Mouse (Mus musculus): ENCODE measurements at regions not wholly inside any gene's neighbourhood (a gene's known extent, or its start where the extent isn't known, plus 50 kb on each side); places are given as distances from the start of the nearest gene placed in this dataset.
A peak's percentile ranks its signal among the peaks of the same experiment; 100 is the strongest.

DNA sequence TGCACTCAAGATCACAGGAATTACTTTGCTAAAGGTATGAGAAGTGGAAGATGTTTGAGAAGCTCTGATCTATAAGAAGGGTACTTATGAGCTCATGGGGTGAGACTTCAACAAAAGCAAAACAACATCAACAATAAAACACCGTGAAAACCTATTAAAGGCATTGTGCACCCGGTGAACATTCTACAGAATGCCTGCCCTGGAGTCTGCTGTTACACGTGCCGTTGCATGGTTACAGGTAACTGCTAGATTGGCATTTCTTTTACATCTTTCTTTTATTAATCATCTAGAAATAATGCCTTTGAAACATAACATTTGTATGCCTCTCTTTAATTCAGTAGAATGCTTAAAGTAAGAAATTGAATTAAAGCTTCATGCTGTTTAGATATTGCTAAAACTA, 661.0 kb downstream of the Pcdh18 start:
- 69% methylated on average over 4 of the region's 4 CpGs for WGBS (ENCODE audit: insufficient replicate concordance)
- H3K27ac ChIP-seq (ENCODE audit: low read depth): no peak overlapping the region
- ATAC-seq (no peak), DNase-seq (no peak)
- H3K36me3 ChIP-seq (replicated peaks; ENCODE audit: insufficient read depth, low read length): no peaks in the 10 kb centered on the region
- H3K27me3 ChIP-seq (ENCODE audit: insufficient read depth, low read length): no peaks in the 10 kb centered on the region
- H3K4me3 ChIP-seq (ENCODE audit: low read depth, low read length): no peak overlapping the region
- no peak overlapping the region for H3K9ac ChIP-seq (replicated peaks)
- no peak for TF ChIP-seq EP300 (IDR thresholded peaks at IDR 0.05; ENCODE audit: low read depth)
- TF ChIP-seq CTCF (IDR thresholded peaks at IDR 0.05; ENCODE audit: low read depth): no peak
- no peaks in the 10 kb centered on the region for H3K9me3 ChIP-seq (ENCODE audit: low read length)
- no peaks in the 10 kb centered on the region for H3K4me1 ChIP-seq (ENCODE audit: insufficient read depth)
- no peak overlapping the region for H3K4me2 ChIP-seq (ENCODE audit: low read depth, low read length)

DNA sequence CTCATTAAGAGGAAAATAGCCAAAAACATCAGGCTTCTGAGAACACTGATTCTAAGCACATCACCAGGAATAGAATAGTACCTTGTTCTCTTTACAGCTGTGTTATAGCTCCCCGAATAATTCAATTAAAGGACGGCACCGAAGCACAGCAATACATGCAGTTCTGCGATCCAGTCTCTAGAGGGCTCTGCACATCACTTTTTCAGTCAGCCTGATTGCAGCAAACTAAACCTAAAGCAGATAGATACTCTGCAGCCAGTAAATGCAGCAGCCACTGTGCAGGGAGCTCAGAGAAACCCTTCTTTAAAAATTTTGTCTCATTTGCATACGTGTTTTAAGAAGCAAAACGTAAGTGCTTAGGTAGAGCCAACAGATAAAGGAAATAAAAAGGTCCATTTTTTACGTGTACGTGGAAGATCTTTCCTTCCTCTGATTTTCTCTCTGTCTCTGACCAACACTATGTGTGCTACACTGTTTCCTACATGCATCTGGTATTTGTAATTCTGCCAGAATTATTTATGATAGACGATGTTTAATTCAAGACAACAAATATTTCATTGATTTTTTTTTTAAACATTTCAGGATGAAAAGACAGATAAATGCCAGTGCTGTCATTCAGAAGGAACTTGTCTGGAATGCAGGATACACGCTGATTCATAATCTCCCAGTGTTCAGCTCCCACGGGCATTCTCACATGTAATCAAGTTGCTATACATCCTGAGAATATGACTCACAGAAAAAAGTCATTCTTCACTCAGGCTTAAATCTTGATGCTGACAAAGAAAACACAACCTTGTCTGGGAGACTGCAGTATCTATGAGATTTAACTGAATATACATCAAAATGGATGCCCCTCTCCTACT, 663.1 kb downstream of the Pcdh18 start:
- Histone ChIP-seq H3K4me2 (ENCODE audit: low read depth, low read length) (no peak overlapping the region), H3K27ac (ENCODE audit: low read depth) (no peak overlapping the region), H3K36me3 (replicated peaks; ENCODE audit: insufficient read depth, low read length) (no peaks in the 10 kb centered on the region), H3K9ac (replicated peaks) (no peak overlapping the region), H3K9me3 (ENCODE audit: low read length) (no peaks in the 10 kb centered on the region), H3K4me3 (ENCODE audit: low read depth, low read length) (no peak overlapping the region), H3K4me1 (ENCODE audit: insufficient read depth) (no peaks in the 10 kb centered on the region), H3K27me3 (ENCODE audit: insufficient read depth, low read length) (no peaks in the 10 kb centered on the region)
- DNase-seq (peak; percentile 20), ATAC-seq (no peak)
- TF ChIP-seq EP300 (IDR thresholded peaks at IDR 0.05; ENCODE audit: low read depth): no peak
- peak; percentile 68 for TF ChIP-seq CTCF (IDR thresholded peaks at IDR 0.05; ENCODE audit: low read depth)
- WGBS (ENCODE audit: insufficient replicate concordance): 36% methylated on average over 11 of the region's 11 CpGs

DNA sequence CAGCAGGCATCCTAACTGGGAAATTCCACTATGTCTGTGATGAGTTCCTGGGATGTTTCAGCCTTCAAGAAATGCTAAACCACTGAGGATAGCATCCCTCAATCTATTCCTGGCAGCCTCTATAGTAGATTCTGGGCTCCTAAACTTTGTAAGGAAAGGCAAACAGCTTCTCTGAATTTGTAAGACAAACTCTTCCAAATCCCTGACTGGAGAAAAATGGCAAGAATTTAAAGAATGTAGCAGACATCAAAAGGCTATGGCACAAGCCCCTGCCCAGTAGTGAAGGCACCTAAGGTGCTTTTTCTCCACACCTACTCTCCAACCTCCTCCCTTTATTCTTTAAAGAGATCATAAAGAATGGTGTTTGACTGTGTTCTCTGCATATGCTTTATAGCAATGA, 688.3 kb downstream of the Pcdh18 start:
- no peak overlapping the region for H3K4me3 ChIP-seq (ENCODE audit: low read depth, low read length)
- no peak overlapping the region for H3K27ac ChIP-seq (ENCODE audit: low read depth)
- H3K27me3 ChIP-seq (ENCODE audit: insufficient read depth, low read length): no peaks in the 10 kb centered on the region
- no peak for TF ChIP-seq CTCF (IDR thresholded peaks at IDR 0.05; ENCODE audit: low read depth)
- no peak for TF ChIP-seq EP300 (IDR thresholded peaks at IDR 0.05; ENCODE audit: low read depth)
- ATAC-seq: no peak
- H3K4me1 ChIP-seq (ENCODE audit: insufficient read depth): no peaks in the 10 kb centered on the region
- H3K4me2 ChIP-seq (ENCODE audit: low read depth, low read length): no peak overlapping the region
- H3K36me3 ChIP-seq (replicated peaks; ENCODE audit: insufficient read depth, low read length): no peaks in the 10 kb centered on the region
- DNase-seq: no peak
- no peaks in the 10 kb centered on the region for H3K9me3 ChIP-seq (ENCODE audit: low read length)
- no peak overlapping the region for H3K9ac ChIP-seq (replicated peaks)

DNA sequence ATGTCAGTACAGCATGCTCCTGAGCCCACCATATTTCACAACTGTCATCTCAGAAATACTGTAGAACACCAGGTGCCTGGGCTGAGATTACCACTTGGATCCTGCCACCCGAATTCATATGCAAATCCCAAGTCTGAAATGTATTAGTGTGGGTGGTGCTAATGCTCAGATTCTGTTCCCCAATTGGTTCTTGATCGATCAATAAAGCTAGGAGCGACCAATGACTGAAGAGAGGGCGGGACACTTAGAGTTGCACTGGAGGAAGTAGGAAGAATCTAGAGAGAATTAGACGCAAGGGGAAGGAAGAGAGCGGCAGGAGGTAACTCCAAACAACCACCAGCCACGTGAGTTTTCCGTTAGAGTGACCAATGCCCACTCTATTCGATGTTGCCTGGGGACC, 695.0 kb downstream of the Pcdh18 start:
- Histone ChIP-seq H3K9ac (replicated peaks) (no peak overlapping the region), H3K9me3 (ENCODE audit: low read length) (no peaks in the 10 kb centered on the region), H3K4me2 (ENCODE audit: low read depth, low read length) (no peak overlapping the region), H3K4me1 (ENCODE audit: insufficient read depth) (no peaks in the 10 kb centered on the region), H3K4me3 (ENCODE audit: low read depth, low read length) (no peak overlapping the region), H3K36me3 (replicated peaks; ENCODE audit: insufficient read depth, low read length) (no peaks in the 10 kb centered on the region), H3K27ac (ENCODE audit: low read depth) (no peak overlapping the region), H3K27me3 (ENCODE audit: insufficient read depth, low read length) (no peaks in the 10 kb centered on the region)
- TF ChIP-seq EP300 (IDR thresholded peaks at IDR 0.05; ENCODE audit: low read depth) (no peak), CTCF (IDR thresholded peaks at IDR 0.05; ENCODE audit: low read depth) (no peak)
- no peak for ATAC-seq
- no peak for DNase-seq
- WGBS (ENCODE audit: insufficient replicate concordance): 66% methylated on average over 9 of the region's 9 CpGs

DNA sequence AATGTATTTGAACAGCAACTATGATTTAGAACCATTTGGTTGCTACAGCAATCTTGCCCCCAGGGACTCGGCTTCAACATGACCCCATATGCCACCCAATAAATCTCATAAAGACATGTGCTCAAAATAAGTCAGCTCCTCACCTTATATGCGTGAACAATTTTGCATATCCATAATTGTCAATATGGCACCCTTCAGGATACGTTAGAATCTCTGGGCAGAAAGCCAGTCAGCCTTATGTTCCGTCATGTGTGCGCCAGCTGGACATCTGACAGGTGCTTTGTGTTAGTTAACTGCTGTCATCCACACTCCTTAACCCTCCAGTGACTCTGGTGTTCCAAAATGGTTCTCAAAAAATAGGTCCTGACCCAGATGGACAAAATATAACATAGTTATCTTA, 724.1 kb downstream of the Pcdh18 start:
- Histone ChIP-seq H3K4me1 (ENCODE audit: insufficient read depth) (no peaks in the 10 kb centered on the region), H3K27ac (ENCODE audit: low read depth) (no peak overlapping the region), H3K27me3 (ENCODE audit: insufficient read depth, low read length) (no peaks in the 10 kb centered on the region), H3K4me2 (ENCODE audit: low read depth, low read length) (no peak overlapping the region), H3K9ac (replicated peaks) (no peak overlapping the region), H3K4me3 (ENCODE audit: low read depth, low read length) (no peak overlapping the region), H3K36me3 (replicated peaks; ENCODE audit: insufficient read depth, low read length) (no peaks in the 10 kb centered on the region), H3K9me3 (ENCODE audit: low read length) (no peaks in the 10 kb centered on the region)
- TF ChIP-seq EP300 (IDR thresholded peaks at IDR 0.05; ENCODE audit: low read depth): no peak
- TF ChIP-seq CTCF (IDR thresholded peaks at IDR 0.05; ENCODE audit: low read depth): no peak
- 67% methylated on average over 5 of the region's 5 CpGs for WGBS (ENCODE audit: insufficient replicate concordance)
- ATAC-seq (no peak), DNase-seq (no peak)

DNA sequence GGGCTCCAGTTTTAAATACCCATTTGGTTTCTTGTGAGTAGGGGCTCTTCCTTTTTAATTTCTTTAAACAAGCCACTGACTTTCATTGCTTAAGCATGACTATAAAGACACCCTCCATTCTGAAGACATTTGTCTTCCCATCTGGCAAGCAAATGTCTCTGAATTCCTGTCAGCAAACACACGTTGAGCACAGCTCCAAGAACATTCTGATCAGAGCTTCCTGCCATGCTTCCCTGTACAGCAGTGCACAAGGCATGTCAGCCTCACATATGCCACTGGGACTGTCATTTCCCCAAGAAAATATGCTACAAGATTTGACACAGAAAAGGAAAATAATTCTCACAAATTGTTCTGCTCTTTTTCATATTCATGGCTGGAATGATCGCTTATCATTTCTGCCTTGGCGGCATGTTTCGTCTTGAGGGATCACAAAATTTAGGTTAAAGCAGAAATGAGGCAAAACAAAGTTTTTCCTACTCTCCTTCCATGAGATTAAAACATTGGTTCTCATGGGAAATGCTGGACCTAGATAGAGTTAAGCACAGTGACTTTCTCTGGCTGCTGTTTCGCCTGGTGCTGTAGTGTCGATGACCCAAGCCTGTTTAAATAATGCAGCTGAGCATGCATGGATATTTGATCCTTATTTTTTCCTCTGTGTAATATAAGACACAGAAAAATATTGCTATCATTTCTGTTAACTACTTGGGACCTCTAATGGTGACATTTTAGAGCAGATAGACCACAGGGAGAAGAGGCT, 747.7 kb downstream of the Pcdh18 start:
- no peak overlapping the region for H3K27ac ChIP-seq (ENCODE audit: low read depth)
- H3K4me3 ChIP-seq (ENCODE audit: low read depth, low read length): no peak overlapping the region
- no peak for TF ChIP-seq EP300 (IDR thresholded peaks at IDR 0.05; ENCODE audit: low read depth)
- no peak for TF ChIP-seq CTCF (IDR thresholded peaks at IDR 0.05; ENCODE audit: low read depth)
- no peaks in the 10 kb centered on the region for H3K9me3 ChIP-seq (ENCODE audit: low read length)
- no peaks in the 10 kb centered on the region for H3K36me3 ChIP-seq (replicated peaks; ENCODE audit: insufficient read depth, low read length)
- DNase-seq (no peak), ATAC-seq (no peak)
- no peak overlapping the region for H3K9ac ChIP-seq (replicated peaks)
- H3K4me2 ChIP-seq (ENCODE audit: low read depth, low read length): no peak overlapping the region
- 81% methylated on average over 6 of the region's 6 CpGs for WGBS (ENCODE audit: insufficient replicate concordance)
- no peaks in the 10 kb centered on the region for H3K27me3 ChIP-seq (ENCODE audit: insufficient read depth, low read length)
- no peaks in the 10 kb centered on the region for H3K4me1 ChIP-seq (ENCODE audit: insufficient read depth)
